Mouse (Mus musculus) heart, adult 2 months (tissue): ENCODE results near the gene Lman1l.

Source experiments
- CTCF ChIP-seq: fragments of 200-600 bp; IDR thresholded peaks from 2 replicates; pipeline ENCODE4 v1.8.1; 2022; ENCODE audit warnings: antibody characterized with exemption, mild to moderate bottlenecking, moderate library complexity
- EP300 ChIP-seq: fragments of 200-500 bp; IDR thresholded peaks from 2 replicates; pipeline ENCODE4 v1.6.1; 2011; ENCODE audit warnings: low read depth, low read length, control low read depth; ENCODE audit not compliant: insufficient read depth
- POLR2A ChIP-seq: fragments of 200-500 bp; IDR thresholded peaks from 2 replicates; pipeline ENCODE4 v1.6.1; 2011; ENCODE audit warnings: mild to moderate bottlenecking, low read depth, low read length, control low read depth; ENCODE audit not compliant: insufficient read depth

- TF ChIP-seq POLR2A (0 out of 2 replicates have a peak, but pooled peaks have one; percentile 38), CTCF (peak; percentile 61), EP300 (no peak)
Measured at GRCm38 (mm10) chr9:57589224-57590126, 31.1 kb downstream of the Lman1l start, which contains the start of gene Ulk3.
